Mouse (Mus musculus): Measurements from ENCODE around the gene Lnpep. TPM values are rescaled to one million over a fixed set of nuclear protein-coding genes. Genes with fewer than 3 reads are reported as not detected.
A peak's percentile ranks its signal among the peaks of the same experiment; 100 is the strongest.

Gene Lnpep
- total and polyA plus RNA-seq, 3 experiments, result 33.6 to 40.8 (median 34.6) TPM

DNA sequence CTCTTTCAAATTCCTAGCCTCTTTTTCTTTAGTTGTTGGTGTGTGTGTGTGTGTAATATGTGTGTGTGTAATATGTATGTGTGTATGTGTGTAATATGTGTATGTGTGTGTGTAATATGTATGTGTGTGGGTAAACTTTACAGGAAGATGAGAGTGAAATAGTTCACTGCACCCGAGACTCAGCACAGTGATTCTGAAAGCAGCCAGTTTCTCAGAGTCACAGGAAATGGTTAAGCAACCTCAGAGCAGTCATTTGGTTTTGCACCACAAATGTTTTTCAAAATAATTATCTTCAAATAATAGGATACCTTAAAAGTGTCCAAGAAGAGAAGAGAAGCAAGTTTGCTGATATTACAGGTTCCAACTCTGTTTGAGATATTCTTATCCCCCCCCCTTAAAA lies 24.8 kb downstream of the Lnpep start (continued):
- TF ChIP-seq JUN (IDR thresholded peaks at IDR 0.05; ENCODE audit: insufficient read depth, low read depth, low read length) (peak; percentile 84), USF2 (conservative IDR thresholded peaks at IDR 0.05; ENCODE audit: low read depth, low read length) (no peak), TCF12 (IDR thresholded peaks at IDR 0.05; ENCODE audit: low read depth, low read length) (no peak)

DNA sequence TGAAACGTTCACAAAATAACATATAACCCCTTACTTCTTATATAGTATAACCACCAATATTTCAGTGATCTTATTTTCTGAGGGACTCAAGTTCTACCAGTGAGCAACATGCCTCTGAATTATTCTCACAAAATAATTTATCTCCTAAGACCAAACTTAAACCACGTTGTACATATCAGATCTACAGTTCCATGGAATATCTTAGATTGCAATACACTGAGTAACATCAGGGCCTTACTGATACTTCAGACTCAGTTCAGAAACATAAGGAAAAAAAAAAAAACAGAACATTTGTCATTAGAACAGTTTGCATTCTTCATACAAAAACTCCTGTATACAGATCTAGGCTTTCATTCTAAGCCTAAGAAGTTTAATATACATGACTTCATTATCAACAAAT lies 26.5 kb downstream of the Lnpep start:
- H3K9ac ChIP-seq (ENCODE audit: insufficient read depth, low read depth), result no peak overlapping the region
- H3K27me3 ChIP-seq (replicated peaks), result no peaks in the 10 kb centered on the region
- H3K79me2 ChIP-seq (replicated peaks; ENCODE audit: control insufficient read depth, extremely low read depth, insufficient read depth, poor library complexity, severe bottlenecking), result peaks cover 60% of the 10 kb centered on the region
- dilution Hi-C loops (cut with MboI; ENCODE audit: extremely low pct_ligation_motif_present, extremely low pct_unique_long_range_greater_than_20kb, low sequenced_read_pairs), result no loop called here
- in situ Hi-C loops (cut with MboI; ENCODE audit: low pct_ligation_motif_present, low pct_unique_long_range_greater_than_20kb, low sequenced_read_pairs), result no loop called here
- H3K36me3 ChIP-seq (replicated peaks in 1 of 2; ENCODE audit: control insufficient read depth in 1 of 2, insufficient read depth in 1 of 2, low read length in 1 of 2), result peaks cover 0 to 13% of the 10 kb centered on the region in 2 experiments
- H3K4me1 ChIP-seq (ENCODE audit: control insufficient read depth in 1 of 2, insufficient read depth in 2 of 2), result peaks cover 6 to 67% of the 10 kb centered on the region in 2 experiments
- H3K4me2 ChIP-seq (ENCODE audit: insufficient read depth, low read depth, poor library complexity, severe bottlenecking), result no peak overlapping the region
- DNase-seq (ENCODE audit: extremely low read depth), result no peak
- H3K27ac ChIP-seq (ENCODE audit: insufficient read depth, low read depth), result no peak overlapping the region
- H3K9me3 ChIP-seq (replicated peaks; ENCODE audit: low read length), result no peaks in the 10 kb centered on the region
- TF ChIP-seq ELF1 (IDR thresholded peaks at IDR 0.05; ENCODE audit: low read depth, low read length) (no peak), GABPA (IDR thresholded peaks at IDR 0.05; ENCODE audit: insufficient replicate concordance, low read depth, low read length) (no peak), MXI1 (IDR thresholded peaks at IDR 0.05; ENCODE audit: low read depth, low read length) (no peak), ZMIZ1 (IDR thresholded peaks at IDR 0.05; ENCODE audit: low read depth, low read length) (no peak), MEF2A (IDR thresholded peaks at IDR 0.05; ENCODE audit: borderline replicate concordance, low read depth, low read length) (no peak), HCFC1 (IDR thresholded peaks at IDR 0.05; ENCODE audit: low read depth, low read length) (no peak), CTCF (conservative IDR thresholded peaks at IDR 0.05 in 1 of 2, IDR thresholded peaks at IDR 0.05 in 1 of 2; ENCODE audit: low read depth in 2 of 2, low read length in 2 of 2) (no peak)
- H3K4me3 ChIP-seq (replicated peaks in 1 of 3; ENCODE audit: low read depth in 2 of 3, low read length in 2 of 3, poor library complexity in 1 of 3), result no peak overlapping the region

DNA sequence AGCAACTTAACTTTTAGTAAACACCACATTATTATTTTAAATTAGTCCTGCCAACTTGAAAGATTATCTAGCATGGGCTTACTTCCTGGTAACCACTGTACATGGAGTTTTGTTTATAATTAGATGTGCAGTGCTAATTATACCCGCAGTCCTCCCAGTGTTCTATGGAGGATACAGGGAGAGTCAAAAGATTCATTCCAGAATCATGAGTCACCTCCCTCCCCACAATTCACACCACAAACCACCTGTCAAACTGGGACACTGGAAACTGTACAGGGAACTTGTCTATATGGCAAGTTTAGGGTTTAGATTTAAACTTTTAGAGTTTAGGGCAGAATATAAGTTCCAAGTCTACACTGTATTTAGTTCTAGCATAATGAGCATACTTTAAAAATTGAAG lies 31.9 kb downstream of the Lnpep start:
- H3K4me1 ChIP-seq (ENCODE audit: control insufficient read depth in 1 of 2, insufficient read depth in 2 of 2), result peaks cover 4 to 60% of the 10 kb centered on the region in 2 experiments
- H3K4me3 ChIP-seq (replicated peaks in 1 of 3; ENCODE audit: low read depth in 2 of 3, low read length in 2 of 3, poor library complexity in 1 of 3), result no peak overlapping the region
- no peak for DNase-seq (ENCODE audit: extremely low read depth)
- in situ Hi-C loops (cut with MboI; ENCODE audit: low pct_ligation_motif_present, low pct_unique_long_range_greater_than_20kb, low sequenced_read_pairs), result no loop called here
- peaks cover 0 to 16% of the 10 kb centered on the region in 2 experiments for H3K36me3 ChIP-seq (replicated peaks in 1 of 2; ENCODE audit: control insufficient read depth in 1 of 2, insufficient read depth in 1 of 2, low read length in 1 of 2)
- H3K27ac ChIP-seq (ENCODE audit: insufficient read depth, low read depth), result no peak overlapping the region
- H3K79me2 ChIP-seq (replicated peaks; ENCODE audit: control insufficient read depth, extremely low read depth, insufficient read depth, poor library complexity, severe bottlenecking), result peaks cover 53% of the 10 kb centered on the region
- peaks cover 2% of the 10 kb centered on the region for H3K9me3 ChIP-seq (replicated peaks; ENCODE audit: low read length)
- no peak for TF ChIP-seq E2F4 (IDR thresholded peaks at IDR 0.05; ENCODE audit: insufficient replicate concordance, low read depth, low read length)
- 0 out of 2 replicates have a peak, but pooled peaks have one; percentile 9 for TF ChIP-seq EP300 (IDR thresholded peaks at IDR 0.05; ENCODE audit: low read length)
- no peak overlapping the region for H3K4me2 ChIP-seq (ENCODE audit: insufficient read depth, low read depth, poor library complexity, severe bottlenecking)
- H3K27me3 ChIP-seq (replicated peaks), result no peaks in the 10 kb centered on the region
- H3K9ac ChIP-seq (ENCODE audit: insufficient read depth, low read depth), result no peak overlapping the region
- dilution Hi-C loops (cut with MboI; ENCODE audit: extremely low pct_ligation_motif_present, extremely low pct_unique_long_range_greater_than_20kb, low sequenced_read_pairs), result no loop called here
